Mouse (Mus musculus) cerebellum, adult 18-20 months (tissue): ENCODE data around the gene Gcc1.

ENCODE experiments used
- DNase-seq, 2 experiments: peaks; one replicate each; pipeline ENCODE4 v3.0.0; 2021

Gene Gcc1

DNA sequence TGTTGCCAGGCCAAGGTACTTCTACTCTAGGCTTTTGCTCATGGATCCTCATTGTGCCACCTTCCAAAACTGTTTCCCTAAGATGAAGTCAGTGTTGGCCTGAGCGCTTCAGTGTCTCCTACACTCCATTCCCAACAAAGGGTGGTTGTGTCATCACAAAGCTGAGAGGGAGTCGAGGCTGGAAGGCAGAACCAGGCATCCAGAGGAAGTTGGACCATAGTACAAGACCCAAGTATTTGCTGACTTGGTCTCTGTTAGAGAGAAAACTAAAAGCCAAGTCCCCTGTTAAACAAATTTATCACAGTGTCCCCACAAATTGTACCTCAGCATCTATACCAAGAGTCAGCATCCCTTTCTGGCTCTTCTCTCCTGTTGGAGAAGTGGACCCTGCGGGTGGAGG is at the start of gene Gcc1:
Gene Gcc1, minus strand, starts transcription at position 101 of the 400 bp plus-strand sequence.
- no peak for DNase-seq

DNA sequence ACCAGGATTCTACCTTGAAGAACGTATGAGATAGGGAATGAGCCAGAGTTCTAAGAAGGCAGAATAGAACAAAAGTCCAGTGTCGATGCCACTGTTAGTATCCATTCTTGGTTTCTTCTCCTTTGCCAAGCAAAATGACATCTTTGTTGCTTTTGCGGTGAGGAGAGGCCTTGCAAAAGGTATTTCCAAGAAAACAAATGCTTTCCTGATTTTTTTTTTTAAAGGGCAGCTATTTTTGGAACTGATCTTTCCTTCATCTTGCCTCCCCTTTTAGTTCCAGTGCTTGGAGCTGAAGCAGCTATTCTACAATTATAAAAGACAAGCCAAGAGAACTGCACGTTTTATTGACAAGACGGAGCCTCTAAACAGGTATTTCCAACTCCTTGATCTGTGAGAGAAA is 46.6 kb upstream of the Gcc1 start, which contains the start of gene Snd1:
Gene Snd1, plus strand, starts transcription at position 301 of the 400 bp plus-strand sequence.
- no peak for DNase-seq

DNA sequence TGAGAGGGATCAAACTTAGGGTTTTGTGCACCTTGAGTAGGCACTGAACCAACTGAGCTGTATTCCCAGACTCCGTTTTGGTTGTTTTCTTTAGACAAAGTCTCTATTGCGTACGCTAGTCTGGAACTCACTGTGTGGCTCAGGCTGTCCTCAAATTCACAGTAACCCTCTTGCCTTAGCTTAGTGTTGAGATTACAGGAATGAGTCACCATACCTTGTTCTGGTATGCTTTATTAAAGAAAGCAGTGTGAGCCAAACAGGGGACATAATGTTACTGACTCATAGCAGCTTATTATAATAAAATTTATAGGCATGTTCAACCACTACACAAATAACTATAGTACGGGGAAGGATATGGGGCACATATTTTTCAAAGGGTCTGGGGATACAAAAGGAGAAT is 46.0 kb upstream of the Gcc1 start:
- DNase-seq: no peak

DNA sequence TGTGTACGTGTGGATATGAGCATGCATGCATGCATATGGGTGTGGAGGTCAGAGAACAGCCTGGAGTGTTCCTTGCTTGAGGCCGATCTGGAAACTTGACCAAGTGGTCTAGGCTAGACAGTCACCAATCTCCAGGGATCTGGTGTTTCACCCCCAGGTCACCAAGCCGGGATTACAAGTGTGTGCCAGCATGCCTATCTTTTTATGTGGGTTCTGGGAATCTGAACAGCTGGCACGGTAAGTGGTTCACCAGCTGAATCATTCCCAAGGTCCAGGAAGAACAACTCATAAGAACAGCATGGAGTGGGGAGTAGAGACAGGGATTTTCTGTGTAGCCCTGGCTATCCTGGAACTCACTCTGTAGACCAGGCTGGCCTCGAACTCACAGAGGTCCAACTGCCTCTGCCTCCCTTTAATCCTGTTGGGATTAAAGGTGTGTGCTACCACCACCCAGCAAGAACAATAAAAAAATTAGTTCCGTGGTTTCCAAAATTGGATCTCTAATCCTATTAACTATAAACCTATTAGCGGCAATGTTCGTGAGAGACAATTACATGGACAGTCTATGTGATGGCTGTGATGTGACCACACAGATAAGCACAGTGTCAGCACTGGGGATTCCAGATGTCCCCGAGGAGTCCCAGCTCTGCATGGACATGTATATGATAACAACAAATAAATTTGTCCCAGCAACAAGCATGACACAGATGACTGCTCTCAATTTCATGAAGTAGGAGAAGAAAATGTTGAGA is 43.3 kb upstream of the Gcc1 start:
- DNase-seq: no peak

DNA sequence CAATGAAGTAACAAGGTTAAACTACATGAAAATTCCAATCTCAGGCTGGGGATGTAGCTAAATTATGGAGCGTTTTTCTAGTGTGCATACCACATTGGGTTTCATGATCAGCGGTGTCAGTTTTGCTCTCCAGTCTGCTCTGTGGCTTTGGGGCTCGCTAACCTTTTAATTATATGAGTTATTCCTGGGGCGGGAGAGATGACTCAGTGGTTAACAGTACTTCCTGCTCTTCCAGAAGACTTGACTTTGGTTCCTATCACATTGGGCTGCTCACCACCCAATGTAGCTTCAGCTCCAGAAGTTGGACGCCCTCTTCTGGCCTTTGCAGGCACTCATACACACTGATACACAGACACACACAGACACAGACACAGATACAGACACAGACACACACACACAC is 42.4 kb upstream of the Gcc1 start:
- DNase-seq: no peak

DNA sequence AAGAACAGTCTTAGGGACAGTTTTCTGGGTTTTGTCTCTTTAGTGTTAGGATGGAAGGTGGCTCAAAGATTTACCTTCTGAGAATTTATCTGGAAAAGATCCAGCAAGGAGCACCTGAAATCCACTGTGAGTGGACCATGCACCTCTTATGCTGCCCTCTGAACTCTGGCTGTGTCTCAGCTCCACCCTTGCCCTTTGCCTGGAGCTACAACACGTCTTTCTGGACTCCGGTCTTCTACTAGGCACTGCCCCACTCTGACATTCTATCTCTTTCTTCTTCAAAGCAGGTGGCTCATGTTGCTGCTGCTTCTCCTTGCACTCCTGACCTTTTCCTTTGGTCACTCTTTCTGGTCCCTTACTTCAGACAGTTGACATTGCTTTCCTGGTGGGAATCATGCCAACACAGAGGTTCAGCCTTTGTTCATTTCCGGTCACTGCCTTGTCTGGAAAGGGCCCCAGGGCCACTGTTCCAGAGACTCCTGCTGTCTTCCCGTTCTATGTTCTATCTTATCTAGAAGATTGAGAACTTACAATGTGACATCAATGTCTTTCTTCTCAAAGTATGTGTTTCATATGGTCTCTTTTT is 41.9 kb upstream of the Gcc1 start:
- DNase-seq: no peak

DNA sequence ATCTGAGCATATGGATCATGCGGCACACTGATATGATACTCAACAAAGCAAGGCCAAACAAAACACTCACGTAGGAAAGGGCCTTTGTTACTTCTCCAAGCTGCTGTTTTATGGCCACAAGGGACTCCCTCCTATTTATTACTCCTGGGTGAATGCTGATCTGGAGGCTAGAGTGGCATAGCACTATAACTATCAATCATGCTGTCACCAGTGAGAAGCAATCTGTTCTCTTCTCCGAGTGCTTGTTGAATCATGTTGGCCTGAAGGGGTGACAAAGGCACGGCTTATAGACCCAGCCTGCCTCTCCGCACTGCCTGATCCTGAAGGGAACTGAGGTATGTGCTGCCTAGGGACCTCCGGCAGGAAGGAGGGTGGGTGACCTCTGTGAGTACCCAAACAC is 36.4 kb upstream of the Gcc1 start:
- DNase-seq: no peak

DNA sequence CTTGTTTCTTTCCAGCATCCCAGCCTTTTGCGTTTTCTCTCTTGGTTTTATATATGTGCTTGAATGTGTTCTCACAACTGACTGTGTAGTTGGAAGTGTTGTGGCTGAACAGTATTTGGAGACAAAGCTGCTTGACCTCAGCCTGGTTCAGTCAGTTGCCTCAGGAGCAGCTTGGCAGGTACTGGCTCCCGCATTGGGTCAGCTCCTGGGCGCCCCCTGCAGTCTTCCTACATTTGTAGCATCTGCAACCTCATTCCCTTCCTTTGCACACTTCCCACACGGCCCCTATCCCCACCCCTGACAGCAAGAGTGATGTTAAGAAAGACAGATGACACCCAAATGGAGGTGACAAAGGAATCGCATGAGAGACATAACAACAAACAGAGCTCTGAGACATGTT is 32.3 kb upstream of the Gcc1 start:
- DNase-seq: peak; percentile 84 to 89

DNA sequence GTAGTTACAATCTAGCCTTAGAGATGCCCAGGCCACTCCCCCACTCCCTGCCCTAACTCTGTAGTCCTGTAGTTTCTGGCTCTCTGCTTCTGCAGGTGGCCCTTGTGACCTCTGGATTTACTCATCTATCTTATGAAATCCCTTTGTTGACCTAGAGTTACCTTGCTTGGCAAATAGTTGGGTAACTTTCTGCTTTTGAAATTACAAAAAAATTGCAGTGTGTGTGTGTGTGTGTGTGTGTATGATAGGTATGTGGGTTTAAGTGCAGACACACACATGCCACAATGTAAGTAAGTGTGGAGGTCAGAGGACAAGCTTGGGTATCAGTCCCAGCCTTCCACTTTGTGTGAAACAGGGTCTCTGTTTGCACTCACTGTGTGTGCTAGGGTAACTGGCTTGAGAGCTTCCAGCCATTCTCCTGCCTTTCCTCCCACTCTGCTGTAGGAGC is 31.1 kb upstream of the Gcc1 start:
- no peak for DNase-seq

DNA sequence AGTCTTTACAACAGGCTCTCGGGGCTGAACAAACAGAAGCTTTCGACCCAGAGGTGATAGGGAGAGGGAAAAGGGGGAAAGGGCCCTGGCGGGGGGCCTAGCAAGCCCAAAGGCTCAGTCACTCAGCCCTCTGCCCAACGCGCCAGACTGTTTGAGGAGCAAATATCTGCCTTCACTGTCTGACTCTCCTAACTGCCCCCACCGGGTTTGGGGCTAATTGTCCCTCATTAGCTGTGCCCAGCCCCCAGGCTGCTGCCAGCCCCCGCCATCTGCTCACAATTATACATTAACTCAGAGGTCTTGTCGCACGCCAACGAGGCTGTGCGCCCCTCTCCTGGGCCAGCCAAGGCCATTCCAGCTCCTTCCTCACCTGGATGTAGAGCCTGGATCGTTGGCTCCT is 22.8 kb upstream of the Gcc1 start:
- DNase-seq: no peak

DNA sequence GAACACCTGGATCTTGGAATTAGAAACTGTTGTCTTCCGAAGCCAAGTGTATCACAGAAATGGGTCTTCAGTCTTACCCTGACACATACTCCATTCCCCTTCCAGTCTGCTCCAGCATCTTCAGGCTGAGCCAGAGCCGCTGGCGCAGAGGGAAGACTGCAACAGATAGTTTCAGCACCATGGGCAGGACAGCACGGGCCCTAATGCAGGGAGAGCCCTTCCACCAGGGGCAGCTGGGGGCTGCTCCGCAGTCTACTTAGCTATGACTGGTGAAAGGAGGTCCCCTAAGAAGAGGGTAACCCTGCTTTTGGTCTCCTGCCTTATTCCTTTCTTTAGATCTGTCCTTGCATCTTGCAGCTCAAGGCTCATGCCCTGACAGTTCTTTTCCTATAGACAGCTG is 22.3 kb upstream of the Gcc1 start:
- no peak for DNase-seq

DNA sequence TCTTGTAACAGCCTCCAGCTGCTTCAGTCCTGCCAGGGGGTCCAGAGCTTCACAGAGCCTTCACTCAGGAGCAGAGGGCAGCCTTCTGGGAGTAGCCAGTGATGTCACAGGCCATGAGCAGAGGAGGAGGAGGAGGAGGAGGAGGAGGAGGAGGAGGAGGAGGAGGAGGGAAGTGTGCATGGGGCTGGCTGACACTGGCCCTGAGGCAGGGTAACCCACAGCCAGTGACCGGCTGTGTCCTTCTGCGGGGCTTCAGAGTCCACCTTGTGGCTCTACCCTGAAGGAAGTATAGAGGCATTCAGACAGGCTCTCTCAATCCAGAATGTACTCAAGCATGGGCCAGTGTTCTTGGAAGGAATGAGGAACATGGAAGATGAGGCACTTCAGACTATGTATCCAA is 21.1 kb upstream of the Gcc1 start, which contains the start of gene Pax4:
Gene Pax4, minus strand, starts transcription at position 101 of the 400 bp plus-strand sequence.
- DNase-seq: no peak

DNA sequence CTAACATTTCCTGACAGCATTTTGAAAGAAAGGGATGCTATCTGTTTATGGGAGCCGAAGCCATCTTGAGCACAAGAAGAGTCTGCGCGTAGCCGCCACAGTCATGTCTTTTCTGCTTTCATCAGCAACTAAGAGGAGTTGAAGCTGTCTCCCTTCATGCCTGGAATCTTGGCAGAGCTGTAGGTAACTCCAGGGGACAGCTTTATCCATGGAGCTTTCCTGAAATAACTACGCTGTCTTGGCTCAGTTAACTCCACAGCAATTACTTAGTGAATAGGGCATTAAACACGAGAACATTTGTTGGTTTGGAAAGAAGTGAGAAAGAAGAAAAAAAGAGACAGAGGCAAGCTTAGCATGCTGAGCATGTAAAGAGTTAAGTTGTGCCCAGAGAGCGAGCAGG is 19.7 kb upstream of the Gcc1 start:
- DNase-seq: no peak

DNA sequence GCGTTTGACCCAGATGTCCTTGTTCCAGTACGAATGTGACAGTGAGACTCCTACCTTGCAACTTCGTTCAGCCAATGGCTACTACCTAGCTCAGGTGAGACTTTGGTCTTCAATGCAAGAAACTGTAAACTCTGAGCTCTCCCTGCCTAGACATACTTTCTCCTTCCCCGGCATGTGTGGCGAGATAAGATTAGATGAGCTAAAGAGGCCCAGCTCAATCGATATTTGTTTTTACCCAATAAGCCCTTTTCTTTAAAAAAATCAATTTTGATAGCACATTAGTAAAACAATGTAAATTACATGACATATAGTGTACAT is 3.3 kb upstream of the Gcc1 start:
- no peak for DNase-seq

DNA sequence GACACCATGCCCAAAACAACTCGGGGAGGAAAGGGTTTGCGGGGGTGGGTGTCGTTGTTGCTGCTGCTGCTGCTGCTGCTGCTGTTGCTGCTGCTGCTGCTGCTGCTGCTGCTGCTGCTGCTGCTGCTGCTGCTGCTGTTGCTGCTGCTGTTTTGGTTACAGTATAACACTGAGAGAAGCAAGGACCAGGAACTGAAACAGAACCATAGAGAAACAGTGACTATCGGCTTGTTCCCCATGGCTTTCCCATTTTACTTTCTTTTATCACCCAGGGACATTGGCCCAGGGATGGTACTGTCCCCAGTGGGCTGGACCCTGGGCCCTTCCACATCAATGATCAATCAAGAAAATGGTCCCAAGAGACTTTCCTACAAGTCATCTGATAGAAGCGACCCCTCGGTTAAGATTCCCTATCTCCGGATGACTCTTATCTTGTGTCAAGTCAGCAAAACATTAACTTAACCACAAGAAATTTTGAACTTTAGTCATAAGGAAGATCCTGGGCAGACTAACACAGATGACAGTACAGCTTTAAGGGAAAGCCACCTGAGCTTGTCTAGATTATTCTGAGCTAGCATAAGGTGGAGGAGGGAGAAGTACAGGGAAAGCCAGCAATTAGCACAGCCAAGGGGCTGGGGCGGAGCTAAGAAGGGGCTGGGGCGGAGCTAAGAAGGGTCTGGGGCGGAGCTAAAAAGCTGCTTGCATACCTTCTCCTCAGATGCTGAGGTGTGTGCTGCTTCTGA is 2.8 kb upstream of the Gcc1 start:
- DNase-seq: no peak

DNA sequence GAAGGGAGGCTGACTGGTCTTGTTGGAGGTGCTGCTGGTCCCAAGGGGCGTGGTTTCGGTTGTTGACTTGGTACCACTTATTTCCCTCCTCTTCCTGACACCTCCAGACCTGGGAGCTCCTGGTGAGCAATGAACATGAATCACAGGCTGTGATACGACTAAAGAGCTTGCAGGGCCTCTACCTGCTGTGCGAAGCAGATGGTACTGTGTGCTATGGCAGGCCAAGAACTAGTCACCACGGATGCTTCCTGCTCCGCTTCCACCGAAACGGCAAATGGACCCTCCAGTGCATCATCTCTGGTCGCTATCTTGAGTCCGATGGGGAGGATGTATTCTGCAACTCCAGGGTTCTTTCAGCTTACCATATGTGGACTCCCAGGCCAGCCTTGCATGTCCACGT is 1.7 kb upstream of the Gcc1 start:
- peak; percentile 52 to 58 for DNase-seq

DNA sequence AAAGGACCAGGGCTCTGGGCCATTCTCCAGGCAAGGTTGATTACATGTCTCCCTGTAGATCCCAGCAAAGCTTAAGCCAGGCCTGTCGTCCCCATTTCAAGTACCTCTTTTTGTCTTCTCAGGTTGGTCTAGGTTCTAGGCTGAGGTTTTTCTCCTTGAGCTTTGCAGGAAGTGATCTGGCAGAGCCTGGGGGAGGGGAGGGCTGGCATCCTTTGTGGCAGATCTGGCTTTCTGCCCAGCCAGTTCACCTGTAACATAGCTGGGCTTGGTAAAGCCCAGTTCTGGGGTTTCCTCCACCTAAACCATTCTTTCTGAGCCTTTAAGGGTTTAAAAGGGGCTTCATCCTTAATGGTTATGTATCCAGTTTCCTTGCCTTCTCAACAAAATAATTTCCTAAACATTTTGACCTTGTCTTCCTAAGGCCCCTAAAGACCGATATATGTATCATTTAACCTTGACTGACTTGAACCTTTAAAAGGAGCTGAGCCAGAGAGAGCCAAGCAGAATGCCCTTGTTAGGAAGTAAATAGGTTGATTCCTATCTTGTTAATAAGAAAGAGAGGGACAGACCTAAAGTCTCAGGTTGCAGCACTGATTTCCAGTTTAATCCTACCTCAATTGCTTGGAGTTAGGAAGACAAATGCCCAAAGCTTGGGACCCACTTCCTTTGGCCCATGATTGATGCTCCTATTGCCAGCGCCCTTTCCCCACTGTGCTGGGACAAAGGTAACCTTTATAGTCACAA is 922 bp downstream of the Gcc1 start, which contains the start of gene Fscn3:
Gene Fscn3, plus strand, starts transcription at position 694 of the 744 bp plus-strand sequence.
- DNase-seq: peak; percentile 38 to 48

DNA sequence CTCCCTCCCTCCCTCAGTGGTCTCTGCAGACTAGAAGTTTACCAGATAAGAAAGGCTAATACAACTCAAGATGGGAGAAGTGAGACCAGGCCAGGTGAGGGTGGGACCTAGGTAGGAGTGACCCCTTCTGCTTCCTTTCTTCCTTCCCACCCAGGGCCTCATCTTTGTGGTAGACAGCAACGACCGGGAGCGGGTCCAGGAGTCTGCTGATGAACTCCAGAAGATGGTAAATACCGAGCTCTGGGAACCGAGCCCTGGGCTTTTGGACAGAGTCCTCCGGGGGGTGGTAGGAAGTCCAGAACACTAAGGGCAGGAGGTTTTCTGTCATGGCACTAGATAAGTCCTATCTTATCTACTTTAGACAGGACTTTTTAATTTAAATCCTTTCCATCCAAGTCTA is 3.2 kb downstream of the Gcc1 start:
- peak; percentile 47 to 51 for DNase-seq

DNA sequence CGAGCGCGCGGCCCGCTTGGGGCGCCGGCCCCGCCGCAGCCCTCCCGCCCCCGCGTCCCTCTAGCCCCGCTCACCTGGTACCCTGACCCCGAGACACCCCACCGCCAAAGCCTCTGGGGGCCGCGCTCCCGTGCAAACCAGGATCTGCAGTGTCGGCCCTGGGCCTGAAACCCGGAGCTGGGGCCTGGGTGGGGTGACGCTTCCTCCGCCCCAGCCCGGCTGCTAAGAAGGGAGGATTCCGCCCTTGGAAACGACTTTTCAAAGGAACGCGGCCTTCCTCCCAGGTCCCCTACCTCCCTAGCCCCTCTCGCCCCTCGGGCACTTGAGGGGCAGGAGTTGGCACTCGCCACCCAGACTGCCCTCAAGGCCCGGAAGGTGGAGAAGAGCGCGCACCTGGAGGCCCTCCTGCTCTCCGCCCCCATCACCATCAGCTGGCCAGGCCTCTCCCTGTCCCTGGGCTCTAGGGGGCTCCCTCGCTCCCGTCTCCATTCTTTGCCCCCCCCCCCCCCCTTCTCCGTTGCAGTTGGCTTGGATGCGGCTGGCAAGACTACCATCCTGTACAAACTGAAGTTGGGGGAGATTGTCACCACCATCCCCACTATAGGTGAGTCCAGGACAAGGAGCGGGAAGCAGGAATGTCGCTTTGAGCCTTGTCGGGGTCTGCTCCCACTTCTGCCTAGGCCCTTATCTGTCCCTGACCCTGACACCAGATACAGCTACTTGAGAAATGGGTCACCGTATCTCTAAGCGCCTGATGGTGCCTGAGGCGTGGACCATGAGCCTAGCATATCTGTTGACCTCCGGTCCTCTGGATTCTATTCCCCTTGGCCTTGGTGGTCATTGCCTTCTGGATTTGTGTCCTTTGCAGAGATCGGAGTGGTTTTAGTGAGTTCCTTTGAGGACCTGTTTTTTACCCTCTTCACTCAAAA is 4.2 kb downstream of the Gcc1 start:
- DNase-seq: peak; percentile 74 to 76

DNA sequence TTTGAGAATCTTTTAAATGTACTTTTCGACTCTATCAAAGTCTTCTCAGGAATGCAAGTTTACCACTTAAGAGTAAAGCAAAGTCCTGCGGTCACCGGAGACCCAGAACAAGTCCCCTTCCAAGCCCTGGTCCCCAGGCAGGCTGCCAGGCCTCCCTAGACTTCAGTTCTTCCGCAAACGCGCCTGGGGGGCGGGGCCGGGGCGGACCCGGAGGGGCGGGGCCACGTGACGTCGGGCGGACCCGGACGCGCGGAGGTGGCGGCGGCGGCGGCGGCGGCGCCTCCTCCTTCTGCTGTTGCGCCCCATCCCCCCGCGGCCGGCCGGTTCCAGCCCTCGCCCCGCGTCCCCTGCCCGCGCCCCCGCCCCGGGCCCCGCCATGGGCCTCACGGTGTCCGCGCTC is 4.9 kb downstream of the Gcc1 start, which contains the start of gene Arf5:
Gene Arf5, plus strand, starts transcription at position 248 of the 400 bp plus-strand sequence.
- peak; percentile 92 to 97 for DNase-seq

DNA sequence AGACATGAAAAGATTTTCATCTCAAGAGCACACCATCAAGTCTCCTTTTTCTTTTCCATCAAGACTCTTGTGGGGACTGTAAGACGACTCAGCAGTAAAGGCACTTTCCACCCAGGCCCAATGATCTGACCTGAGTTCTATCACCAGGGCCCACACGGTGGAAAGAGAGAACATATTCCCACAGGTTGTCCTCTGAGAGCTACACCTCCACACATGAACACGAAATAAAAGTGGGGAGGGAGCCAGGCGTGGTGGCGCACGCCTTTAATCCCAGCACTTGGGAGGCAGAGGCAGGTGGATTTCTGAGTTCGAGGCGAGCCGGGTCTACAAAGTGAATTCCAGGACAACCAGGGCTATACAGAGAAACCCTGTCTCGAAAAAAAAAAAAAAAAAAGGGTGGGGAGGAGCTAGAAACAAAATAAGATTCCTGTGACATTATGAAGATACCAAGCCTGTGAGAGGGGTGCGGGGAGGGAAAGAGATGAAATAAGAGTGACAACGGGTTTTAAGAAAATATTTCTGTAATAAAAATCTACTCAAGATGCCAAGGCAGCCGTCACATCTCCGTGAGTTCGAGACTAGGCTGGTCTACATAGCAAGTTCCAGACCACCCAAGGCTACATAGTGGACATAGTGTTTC is 5.4 kb downstream of the Gcc1 start:
- DNase-seq: no peak
